Mouse (Mus musculus): ENCODE measurements around the gene Abcc3.
"Not testable (repeated sequence)": the region's sequence is repeated elsewhere in the genome, so short reads cannot be mapped to it uniquely, and the experiment has no call there.

Gene Abcc3

DNA sequence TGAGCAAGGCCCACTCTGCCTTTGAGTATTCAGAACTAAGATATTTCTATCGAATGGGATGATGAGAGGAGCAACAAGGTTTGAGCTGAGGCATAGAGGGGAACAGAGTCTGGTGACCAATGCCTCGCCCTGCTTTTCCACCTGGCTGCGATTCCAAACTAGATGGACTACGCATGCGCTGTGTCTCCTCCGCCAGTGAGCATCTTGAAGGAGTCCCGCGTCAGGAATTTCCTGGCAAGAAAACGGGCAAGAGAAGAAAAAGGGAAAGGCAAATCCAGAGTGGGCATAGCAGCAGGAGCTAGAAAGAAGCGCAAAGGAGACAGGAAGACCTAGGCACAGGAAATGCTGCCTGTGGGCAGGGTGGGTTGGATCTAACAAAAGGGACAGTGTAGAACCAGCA, 11.0 kb upstream of the Abcc3 start:
- DNase-seq (ENCODE audit: extremely low spot score, low read depth, low spot score), result no peak

DNA sequence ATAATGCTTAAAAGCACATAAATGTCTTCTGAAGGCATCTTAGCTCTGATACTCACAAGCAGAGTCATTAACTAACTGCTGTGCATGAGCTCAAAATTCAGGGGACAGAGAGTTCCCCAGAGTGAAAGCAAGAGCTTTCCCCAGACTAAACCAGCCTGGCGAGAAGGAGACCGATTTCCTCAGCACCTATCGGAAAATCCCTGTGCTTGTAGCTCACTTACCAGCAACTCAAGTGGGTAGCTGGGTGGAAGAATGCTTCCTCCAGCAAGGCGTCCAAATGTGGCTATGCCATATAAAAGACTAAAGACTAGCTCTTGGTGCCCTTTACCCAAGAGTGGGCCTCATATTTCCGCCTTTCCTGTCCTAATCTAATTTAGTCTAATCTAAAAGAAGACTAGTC, 9.9 kb upstream of the Abcc3 start:
- no peak for DNase-seq (ENCODE audit: extremely low spot score, low read depth, low spot score)

DNA sequence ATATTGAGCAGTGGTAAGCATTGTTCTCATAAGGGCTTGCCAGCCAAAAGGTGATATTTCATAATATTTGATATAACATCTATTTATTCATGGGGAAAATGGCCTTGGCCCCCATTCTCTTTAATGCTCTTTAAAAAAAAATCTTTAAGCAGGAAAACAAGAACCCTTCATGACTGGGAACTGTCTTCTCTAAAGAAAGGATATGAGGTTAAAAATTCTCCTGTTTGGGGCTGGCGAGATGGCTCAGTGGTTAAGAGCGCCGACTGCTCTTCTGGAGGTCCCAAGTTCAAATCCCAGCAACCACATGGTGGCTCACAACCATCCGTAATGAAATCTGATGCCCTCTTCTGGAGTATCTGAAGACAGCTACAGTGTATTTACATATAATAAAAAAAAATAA, 9.2 kb upstream of the Abcc3 start:
- DNase-seq (ENCODE audit: extremely low spot score, low read depth, low spot score), result not testable (repeated sequence)

DNA sequence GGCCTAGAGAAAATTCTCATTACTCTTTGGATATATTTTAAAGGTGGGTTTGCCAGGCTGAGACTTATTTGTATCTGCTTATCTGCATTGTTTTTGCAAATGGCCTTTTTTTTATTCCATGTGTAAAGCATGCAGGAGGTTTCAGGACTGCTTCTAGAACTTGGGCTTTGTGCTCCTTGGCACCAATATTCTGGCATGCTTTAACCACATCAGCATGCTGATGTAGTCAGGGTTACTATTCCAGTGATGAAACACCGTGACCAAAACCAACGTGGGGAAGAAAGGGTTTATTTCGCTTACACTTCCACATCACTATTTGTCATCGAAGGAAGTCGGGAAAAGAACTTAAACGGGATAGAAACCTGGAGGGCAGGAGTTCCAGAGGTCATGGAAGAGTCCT, 8.2 kb upstream of the Abcc3 start:
- DNase-seq (ENCODE audit: extremely low spot score, low read depth, low spot score), result no peak

GRCm38 (mm10) chr11:94394107-94394506, 1.3 kb upstream of the Abcc3 start:
- no peak for DNase-seq (ENCODE audit: extremely low spot score, low read depth, low spot score)

DNA sequence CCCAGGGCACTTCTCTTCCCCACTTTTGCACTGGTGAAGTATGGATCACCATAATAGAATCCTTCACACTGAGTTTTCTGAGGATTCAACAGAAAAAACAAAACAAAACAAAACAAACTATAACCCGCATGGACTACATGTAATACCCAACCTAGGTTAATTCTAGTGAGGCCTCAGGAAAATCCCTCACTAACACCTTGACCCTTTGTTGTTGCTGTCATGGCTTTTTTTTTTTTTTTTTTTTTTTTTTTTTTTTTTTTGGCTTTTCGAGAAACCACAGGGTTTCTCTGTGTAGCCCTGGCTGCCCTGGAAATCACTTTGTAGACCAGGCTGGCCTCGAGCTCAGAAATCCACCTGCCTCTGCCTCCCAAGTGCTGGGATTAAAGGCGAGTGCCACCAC, 693 bp upstream of the Abcc3 start:
- not testable (repeated sequence) for DNase-seq (ENCODE audit: extremely low spot score, low read depth, low spot score)

DNA sequence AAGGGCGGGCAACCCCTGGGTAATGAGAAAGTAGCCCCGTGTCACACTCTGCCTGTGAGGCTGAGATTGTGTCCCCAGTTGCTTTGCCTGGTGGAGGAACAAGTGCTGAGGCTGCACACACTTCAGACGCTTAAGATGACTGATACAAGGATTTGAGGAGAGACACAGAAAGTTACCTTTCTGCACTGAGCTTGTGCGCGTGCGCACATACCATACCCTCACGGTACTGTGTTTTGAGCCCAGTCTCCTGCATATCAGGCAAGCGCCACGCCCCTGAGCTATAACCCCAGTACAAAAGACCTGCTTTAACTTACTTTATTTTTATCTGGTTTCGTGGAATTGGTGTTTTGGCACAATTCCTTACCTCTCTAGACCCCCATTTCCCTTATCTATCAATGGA, 1.1 kb downstream of the Abcc3 start:
- no peak for DNase-seq (ENCODE audit: extremely low spot score, low read depth, low spot score)

GRCm38 (mm10) chr11:94390825-94391224, 2.0 kb downstream of the Abcc3 start:
- no peak for DNase-seq (ENCODE audit: extremely low spot score, low read depth, low spot score)

- DNase-seq (ENCODE audit: extremely low spot score, low read depth, low spot score), result no peak
Measured at GRCm38 (mm10) chr11:94389724-94390396, 2.9 kb downstream of the Abcc3 start.

DNA sequence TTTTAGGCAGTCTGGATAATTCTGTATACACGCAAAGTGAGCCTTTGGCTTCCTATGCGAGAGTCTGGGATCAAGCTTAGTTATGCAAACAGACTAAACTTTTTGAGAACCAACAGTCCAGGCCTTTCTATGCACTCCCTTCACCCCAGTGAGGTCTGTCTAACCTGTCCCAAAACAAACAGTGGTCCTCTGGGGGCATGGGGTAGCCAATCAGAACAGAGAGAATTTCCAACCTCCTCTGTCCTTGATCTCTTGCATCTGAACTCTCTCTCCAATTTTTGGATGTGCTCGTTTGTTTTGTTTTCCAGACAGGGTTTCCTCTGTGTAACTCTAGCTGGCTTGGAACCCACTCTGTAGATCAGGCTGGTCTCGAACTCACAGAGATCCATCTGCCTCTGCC, 3.8 kb downstream of the Abcc3 start:
- DNase-seq (ENCODE audit: extremely low spot score, low read depth, low spot score), result no peak

DNA sequence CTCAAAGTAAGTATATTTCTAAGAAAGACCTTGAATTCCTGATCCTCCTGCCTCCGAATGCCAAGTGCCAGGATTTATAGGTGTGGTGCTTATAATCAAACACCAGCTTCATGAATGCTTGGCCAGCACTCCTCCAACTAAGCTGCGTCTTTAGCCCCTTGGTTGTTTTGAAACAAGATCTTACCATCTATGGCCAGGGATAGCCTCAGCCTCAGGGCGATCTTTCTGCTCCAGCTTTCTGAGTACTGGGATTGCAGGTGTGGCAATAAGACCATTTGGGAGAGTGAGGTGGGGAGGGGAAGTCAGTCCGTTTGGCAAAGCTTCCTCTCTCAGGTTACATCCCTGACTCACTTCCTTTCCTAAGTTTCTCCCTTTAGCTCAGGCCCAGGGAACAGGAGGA, 5.0 kb downstream of the Abcc3 start:
- no peak for DNase-seq (ENCODE audit: extremely low spot score, low read depth, low spot score)

DNA sequence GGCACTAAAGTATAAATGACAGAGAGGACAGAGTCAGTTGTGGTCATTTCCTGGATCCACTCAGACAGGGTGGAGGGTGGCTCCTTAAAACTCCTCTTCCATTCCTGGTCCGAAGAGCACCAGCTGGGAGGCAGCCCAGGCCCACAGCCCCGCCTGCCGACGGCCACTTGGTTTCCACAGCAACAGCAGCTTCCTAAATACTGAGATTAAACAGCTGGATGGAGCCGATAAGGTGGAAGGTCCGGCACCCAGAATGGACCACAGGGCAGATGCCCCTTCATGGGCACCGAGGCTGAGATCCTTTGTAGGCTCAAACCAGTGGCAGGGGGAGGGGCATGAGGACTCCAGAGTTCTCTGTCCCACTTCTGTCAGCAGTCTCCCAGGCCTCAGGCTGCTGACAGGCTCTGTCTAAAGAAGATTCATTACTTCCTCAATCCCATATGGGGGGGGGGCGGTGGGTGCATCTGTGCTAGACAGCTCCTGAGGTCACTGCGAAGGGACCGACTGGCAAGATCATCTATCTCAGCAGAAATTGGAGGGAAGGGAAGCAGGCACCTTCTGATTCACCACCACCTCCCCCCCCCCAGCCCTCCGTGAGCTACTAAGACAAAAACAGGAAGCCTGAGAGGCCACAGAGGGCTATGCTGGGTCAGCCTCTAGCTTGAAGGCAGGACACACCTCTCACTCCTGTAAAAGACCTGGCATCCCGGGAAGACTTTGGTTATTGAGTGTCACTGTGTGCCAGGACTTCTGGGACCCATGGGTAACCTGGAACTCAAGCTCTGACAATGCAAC, 6.6 kb downstream of the Abcc3 start:
- DNase-seq (ENCODE audit: extremely low spot score, low read depth, low spot score), result no peak

DNA sequence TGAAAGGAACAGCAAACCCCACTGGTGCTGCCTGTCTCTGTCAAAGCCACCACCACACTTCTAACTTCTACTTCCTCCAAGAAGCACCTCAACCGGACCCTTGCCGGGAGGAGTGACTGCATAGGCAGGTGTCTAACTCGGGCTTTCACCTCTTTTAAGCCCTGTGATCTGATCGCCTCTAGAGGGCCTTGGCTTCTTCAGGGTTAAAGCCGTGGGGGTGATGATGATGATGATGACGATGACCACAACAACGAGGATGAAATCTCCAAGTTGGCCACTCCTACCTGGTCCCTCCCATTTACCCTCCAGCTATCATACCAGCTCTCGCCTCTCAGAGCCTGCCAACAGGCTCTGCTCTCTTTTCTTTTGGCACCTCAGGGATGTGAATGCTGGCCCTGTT, 13.1 kb downstream of the Abcc3 start:
- DNase-seq (ENCODE audit: extremely low spot score, low read depth, low spot score), result no peak

DNA sequence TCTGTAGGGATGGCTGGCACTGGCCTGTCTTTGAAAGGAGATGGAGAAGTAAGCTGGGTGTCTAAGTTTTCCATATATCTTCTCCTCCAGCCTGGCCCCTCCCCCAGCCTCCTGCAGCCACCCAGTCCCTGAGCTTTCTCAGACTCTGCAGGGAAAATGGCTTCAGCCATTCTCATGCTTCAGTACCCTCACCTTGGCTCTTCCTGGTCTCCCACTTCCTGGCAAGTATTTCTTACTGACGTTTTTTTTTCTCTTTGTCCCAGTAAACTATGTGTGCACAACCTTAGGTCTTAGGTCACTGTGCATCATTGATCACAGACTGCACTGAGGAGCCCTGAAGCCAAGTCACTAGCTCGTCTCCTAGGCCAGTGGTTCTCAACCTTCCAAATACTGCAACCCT, 13.7 kb downstream of the Abcc3 start:
- no peak for DNase-seq (ENCODE audit: extremely low spot score, low read depth, low spot score)

DNA sequence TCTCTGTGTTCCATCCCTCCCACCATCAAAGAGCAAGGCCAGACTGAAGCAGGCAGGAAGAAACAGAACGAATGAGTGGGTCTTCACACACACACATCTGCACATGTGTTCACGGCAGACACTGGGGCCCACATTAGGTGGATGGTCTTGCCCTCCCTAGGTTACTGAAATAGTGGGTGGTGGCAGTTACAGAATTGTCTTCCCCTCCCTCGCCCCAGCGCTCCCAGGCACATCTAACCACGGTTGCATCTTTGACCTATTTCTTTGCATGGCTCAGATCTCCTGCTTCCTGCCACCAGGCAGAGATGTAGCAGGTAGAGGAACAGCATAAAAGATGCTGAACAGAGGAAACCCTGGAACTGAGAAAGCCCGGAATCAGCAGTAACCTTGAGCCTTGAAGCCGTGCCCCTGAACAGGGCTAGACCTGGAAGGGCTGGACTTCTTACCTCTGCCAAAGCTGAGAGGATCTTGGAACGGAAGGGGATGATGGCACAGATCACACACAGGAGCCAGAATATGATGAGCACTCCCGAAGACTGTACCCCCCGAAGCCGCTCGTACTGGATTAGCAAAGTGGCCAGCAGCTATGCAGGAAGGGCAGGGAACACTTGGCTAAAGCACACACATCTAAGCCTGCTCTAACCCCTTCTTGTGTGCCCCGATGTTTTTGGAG, 18.4 kb downstream of the Abcc3 start:
- DNase-seq (ENCODE audit: extremely low spot score, low read depth, low spot score), result no peak

- DNase-seq (ENCODE audit: extremely low spot score, low read depth, low spot score), result no peak
Measured at GRCm38 (mm10) chr11:94370809-94371208, 22.0 kb downstream of the Abcc3 start.

DNA sequence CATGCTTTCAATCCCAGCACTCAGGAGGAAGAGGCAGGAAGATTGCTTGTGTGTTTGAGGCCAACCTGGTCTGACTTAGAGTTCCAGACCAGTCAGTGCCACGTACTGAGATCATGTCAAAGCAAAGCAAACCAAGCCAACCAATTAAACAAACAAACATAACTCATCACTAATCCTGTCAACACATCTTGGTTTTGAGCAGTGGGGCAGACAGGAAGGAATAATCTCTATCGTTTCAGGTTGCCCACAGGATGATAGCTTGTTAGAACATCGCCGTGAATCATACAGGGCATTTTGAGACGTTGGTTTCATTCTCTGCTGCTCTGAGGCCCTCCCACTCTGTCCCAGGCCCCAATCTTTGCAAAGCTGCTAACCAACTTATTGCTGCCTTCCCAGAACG, 22.8 kb downstream of the Abcc3 start:
- DNase-seq (ENCODE audit: extremely low spot score, low read depth, low spot score), result no peak

GRCm38 (mm10) chr11:94365340-94365739, 27.5 kb downstream of the Abcc3 start:
- no peak for DNase-seq (ENCODE audit: extremely low spot score, low read depth, low spot score)

DNA sequence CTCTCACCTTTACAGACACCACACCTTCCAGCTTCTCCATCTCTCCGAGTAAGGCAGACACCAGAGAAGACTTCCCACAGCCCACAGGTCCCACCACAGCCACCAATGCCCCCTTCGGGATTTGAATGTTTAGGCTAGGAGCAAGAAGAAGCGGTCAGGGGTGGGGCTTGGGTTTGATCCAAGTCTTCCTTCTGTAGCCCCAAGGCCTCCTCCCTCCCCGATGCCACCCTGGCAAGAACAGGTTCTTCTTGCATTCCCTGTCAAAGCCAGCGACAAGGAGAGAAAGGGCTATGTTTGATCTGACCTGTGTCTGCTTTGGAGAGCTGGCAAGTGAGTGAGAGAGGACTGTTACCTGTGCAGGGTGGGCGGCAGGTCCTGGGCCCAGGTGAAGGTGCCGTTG, 29.1 kb downstream of the Abcc3 start:
- no peak for DNase-seq (ENCODE audit: extremely low spot score, low read depth, low spot score)

DNA sequence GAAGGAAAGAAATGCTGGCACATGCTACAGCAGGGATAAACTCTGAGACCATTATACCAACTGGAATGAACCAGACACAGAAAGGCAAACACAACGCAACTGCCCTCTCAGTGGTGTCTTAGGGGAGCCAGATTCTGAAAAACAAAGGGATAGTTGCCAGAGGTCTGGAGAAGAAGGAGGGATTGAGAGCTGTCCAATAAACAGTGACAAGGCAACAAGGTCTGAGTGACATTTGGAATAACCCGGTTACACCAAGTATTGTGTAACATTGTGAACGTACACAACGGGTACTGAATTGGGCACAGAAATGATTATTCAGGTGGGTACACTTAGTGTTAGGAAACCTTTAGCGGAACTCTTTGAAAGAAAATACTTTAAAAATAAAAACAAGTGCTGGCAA, 30.7 kb downstream of the Abcc3 start:
- DNase-seq (ENCODE audit: extremely low spot score, low read depth, low spot score), result no peak

GRCm38 (mm10) chr11:94361166-94361870, 31.5 kb downstream of the Abcc3 start:
- no peak for DNase-seq (ENCODE audit: extremely low spot score, low read depth, low spot score)

DNA sequence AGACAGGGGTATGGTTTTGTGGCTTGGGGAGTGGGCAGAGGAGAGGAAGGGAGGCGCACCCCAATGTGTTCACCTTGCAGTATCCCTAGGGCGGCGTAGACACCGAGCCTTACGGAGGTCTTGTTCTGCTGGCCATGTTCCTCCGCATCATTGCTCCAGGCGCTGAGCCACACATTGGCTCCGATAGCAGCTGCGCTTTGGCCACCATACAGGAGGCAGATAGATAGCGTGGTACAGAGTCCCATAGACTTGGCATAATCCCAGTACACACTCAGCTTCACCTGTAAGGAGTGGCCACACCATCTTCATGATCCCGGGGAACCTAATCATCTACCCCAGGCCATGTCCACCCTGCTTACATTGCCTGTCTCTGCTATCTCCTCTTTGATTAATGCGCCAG, 33.6 kb downstream of the Abcc3 start:
- DNase-seq (ENCODE audit: extremely low spot score, low read depth, low spot score), result no peak

Data from hindlimb bud, embryonic 11.5 days (tissue).